Mouse (Mus musculus): ENCODE data around the gene 1700030K09Rik. TPM values are rescaled to one million over a fixed set of nuclear protein-coding genes. Genes with fewer than 3 reads are reported as not detected.

Gene 1700030K09Rik
- polyA plus RNA-seq, 1 experiment = 7.3 TPM

DNA sequence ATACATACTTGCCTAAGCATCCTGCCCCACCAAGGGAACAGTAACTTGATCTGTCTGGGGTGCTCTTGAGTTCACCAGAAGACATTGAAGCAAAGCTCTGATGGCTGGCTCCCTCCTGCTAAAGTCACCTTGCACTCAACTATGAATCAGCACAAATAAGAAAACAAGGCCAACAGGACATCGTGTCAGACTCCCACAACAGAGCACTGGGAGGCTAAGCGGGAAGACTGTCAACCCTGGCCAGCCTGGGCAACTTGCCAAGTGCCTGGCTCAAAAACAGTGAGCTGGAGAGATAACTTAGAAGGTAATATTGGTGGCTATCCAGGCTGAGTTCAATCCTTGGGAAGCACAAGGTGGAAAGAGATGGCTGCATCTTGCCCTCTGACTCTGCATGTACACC is 8.7 kb upstream of the 1700030K09Rik start:
- no peak overlapping the region for H3ac ChIP-seq (ENCODE audit: control insufficient read depth, insufficient read length)
- H3K4me2 ChIP-seq (ENCODE audit: low read depth) = no peak overlapping the region
- no peaks in the 10 kb centered on the region for H3K79me2 ChIP-seq (ENCODE audit: control insufficient read depth, insufficient read depth)
- H3K36me3 ChIP-seq (ENCODE audit: control insufficient read depth, insufficient read depth) = no peaks in the 10 kb centered on the region
- no peaks in the 10 kb centered on the region for H3K27me3 ChIP-seq (ENCODE audit: control insufficient read depth, insufficient read depth, insufficient read length)
- H3K4me3 ChIP-seq = no peak overlapping the region
- TF ChIP-seq CEBPB (IDR thresholded peaks at IDR 0.05; ENCODE audit: insufficient read depth, poor library complexity, severe bottlenecking) = no peak
- no peak for TF ChIP-seq REST (IDR thresholded peaks at IDR 0.05; ENCODE audit: insufficient read depth, insufficient read length)

DNA sequence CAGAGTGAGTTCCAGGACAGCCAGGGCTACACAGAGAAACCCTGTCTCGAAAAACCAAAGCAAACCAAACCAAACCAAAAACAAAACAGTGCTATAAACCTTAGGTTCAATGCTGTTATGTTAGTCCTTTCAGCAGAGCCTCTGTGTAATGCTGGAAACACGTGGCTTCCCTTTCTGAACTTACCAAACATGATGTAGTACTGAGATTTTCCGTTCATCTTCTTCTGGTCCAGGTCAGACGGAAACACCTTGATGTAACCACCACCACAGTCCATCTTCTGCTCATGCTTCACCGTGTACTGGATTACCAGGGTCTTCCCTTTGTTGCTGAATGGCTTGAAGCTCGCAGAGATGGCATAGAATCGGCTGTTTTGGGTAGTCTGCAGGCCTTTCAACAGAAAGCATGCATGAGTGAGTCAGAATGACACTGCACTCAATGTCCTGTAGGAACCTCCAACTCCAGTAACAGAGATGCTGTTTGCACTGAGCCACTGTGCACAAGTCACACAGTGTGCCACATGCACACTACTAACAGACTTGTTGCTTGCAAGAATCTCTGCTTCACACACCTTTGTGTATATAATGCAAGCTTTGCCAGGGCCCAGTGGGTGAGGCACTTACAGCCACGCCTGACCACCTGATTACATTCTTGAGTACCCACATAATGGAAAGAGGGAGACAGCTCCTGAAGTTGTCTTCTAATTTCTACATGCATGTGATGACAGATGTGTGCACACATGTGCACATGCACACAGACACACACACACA is 5.2 kb upstream of the 1700030K09Rik start:
- TF ChIP-seq POLR2AphosphoS2 (IDR thresholded peaks at IDR 0.05; ENCODE audit: insufficient read length, low read depth) (no peak), REST (IDR thresholded peaks at IDR 0.05; ENCODE audit: insufficient read depth, insufficient read length) (no peak), TCF12 (IDR thresholded peaks at IDR 0.05; ENCODE audit: insufficient read depth, poor library complexity, severe bottlenecking) (no peak), CEBPB (IDR thresholded peaks at IDR 0.05; ENCODE audit: insufficient read depth, poor library complexity, severe bottlenecking) (no peak), USF1 (IDR thresholded peaks at IDR 0.05; ENCODE audit: low read depth) (no peak), SRF (IDR thresholded peaks at IDR 0.05; ENCODE audit: control insufficient read depth, insufficient read length, low read depth) (no peak), MYOG (IDR thresholded peaks at IDR 0.05; ENCODE audit: control insufficient read depth in 1 of 3, insufficient read depth in 1 of 3, insufficient read length in 2 of 3, low read depth in 2 of 3) (no peak), MAX (IDR thresholded peaks at IDR 0.05; ENCODE audit: low read depth) (no peak), MYOD1 (IDR thresholded peaks at IDR 0.05; ENCODE audit: control insufficient read depth in 1 of 3, insufficient read length in 2 of 3, low read depth in 2 of 3) (no peak), E2F4 (IDR thresholded peaks at IDR 0.05; ENCODE audit: insufficient read depth) (no peak), TCF3 (IDR thresholded peaks at IDR 0.05; ENCODE audit: insufficient read length, low read depth) (no peak), POLR2A (IDR thresholded peaks at IDR 0.05; ENCODE audit: insufficient read length, low read depth) (no peak)
- no peaks in the 10 kb centered on the region for H3K36me3 ChIP-seq (ENCODE audit: control insufficient read depth, insufficient read depth)
- no peak overlapping the region for H3ac ChIP-seq (ENCODE audit: control insufficient read depth, insufficient read length)
- H3K4me3 ChIP-seq = no peak overlapping the region
- H3K4me2 ChIP-seq (ENCODE audit: low read depth) = no peak overlapping the region
- H3K79me2 ChIP-seq (ENCODE audit: control insufficient read depth, insufficient read depth) = no peaks in the 10 kb centered on the region
- no peaks in the 10 kb centered on the region for H3K27me3 ChIP-seq (ENCODE audit: control insufficient read depth, insufficient read depth, insufficient read length)

- TF ChIP-seq USF1 (IDR thresholded peaks at IDR 0.05; ENCODE audit: low read depth) = no peak
- no peak for TF ChIP-seq REST (IDR thresholded peaks at IDR 0.05; ENCODE audit: insufficient read depth, insufficient read length)
- no peak for TF ChIP-seq E2F4 (IDR thresholded peaks at IDR 0.05; ENCODE audit: insufficient read depth)
- TF ChIP-seq SRF (IDR thresholded peaks at IDR 0.05; ENCODE audit: control insufficient read depth, insufficient read length, low read depth) = no peak
- TF ChIP-seq TCF12 (IDR thresholded peaks at IDR 0.05; ENCODE audit: insufficient read depth, poor library complexity, severe bottlenecking) = no peak
- no peak for TF ChIP-seq MYOD1 (IDR thresholded peaks at IDR 0.05; ENCODE audit: control insufficient read depth in 1 of 3, insufficient read length in 2 of 3, low read depth in 2 of 3)
- no peak for TF ChIP-seq CEBPB (IDR thresholded peaks at IDR 0.05; ENCODE audit: insufficient read depth, poor library complexity, severe bottlenecking)
- no peak for TF ChIP-seq MAX (IDR thresholded peaks at IDR 0.05; ENCODE audit: low read depth)
- no peak for TF ChIP-seq TCF3 (IDR thresholded peaks at IDR 0.05; ENCODE audit: insufficient read length, low read depth)
- no peak for TF ChIP-seq POLR2A (IDR thresholded peaks at IDR 0.05; ENCODE audit: insufficient read length, low read depth)
- no peak for TF ChIP-seq MYOG (IDR thresholded peaks at IDR 0.05; ENCODE audit: control insufficient read depth in 1 of 3, insufficient read depth in 1 of 3, insufficient read length in 2 of 3, low read depth in 2 of 3)
- TF ChIP-seq POLR2AphosphoS2 (IDR thresholded peaks at IDR 0.05; ENCODE audit: insufficient read length, low read depth) = no peak
- H3K36me3 ChIP-seq (ENCODE audit: control insufficient read depth, insufficient read depth) = peaks cover 3% of the 10 kb centered on the region
- peak overlapping the region; percentile 36 for H3K4me3 ChIP-seq
- H3K4me2 ChIP-seq (ENCODE audit: low read depth) = peak overlapping the region; percentile 84
- peak overlapping the region; percentile 39 for H3ac ChIP-seq (ENCODE audit: control insufficient read depth, insufficient read length)
- H3K79me2 ChIP-seq (ENCODE audit: control insufficient read depth, insufficient read depth) = no peaks in the 10 kb centered on the region
- H3K27me3 ChIP-seq (ENCODE audit: control insufficient read depth, insufficient read depth, insufficient read length) = no peaks in the 10 kb centered on the region
Measured at GRCm38 (mm10) chr8:72443994-72444350, 292 bp downstream of the 1700030K09Rik start.

GRCm38 (mm10) chr8:72445071-72445470 is 1.4 kb downstream of the 1700030K09Rik start:
- no peaks in the 10 kb centered on the region for H3K79me2 ChIP-seq (ENCODE audit: control insufficient read depth, insufficient read depth)
- H3K27me3 ChIP-seq (ENCODE audit: control insufficient read depth, insufficient read depth, insufficient read length) = no peaks in the 10 kb centered on the region
- H3K4me3 ChIP-seq = peak overlapping the region; percentile 36
- no peak overlapping the region for H3ac ChIP-seq (ENCODE audit: control insufficient read depth, insufficient read length)
- TF ChIP-seq E2F4 (IDR thresholded peaks at IDR 0.05; ENCODE audit: insufficient read depth) = no peak
- no peak for TF ChIP-seq USF1 (IDR thresholded peaks at IDR 0.05; ENCODE audit: low read depth)
- no peak for TF ChIP-seq MYOD1 (IDR thresholded peaks at IDR 0.05; ENCODE audit: control insufficient read depth in 1 of 3, insufficient read length in 2 of 3, low read depth in 2 of 3)
- no peak for TF ChIP-seq SRF (IDR thresholded peaks at IDR 0.05; ENCODE audit: control insufficient read depth, insufficient read length, low read depth)
- peaks cover 7% of the 10 kb centered on the region for H3K36me3 ChIP-seq (ENCODE audit: control insufficient read depth, insufficient read depth)
- H3K4me2 ChIP-seq (ENCODE audit: low read depth) = peak overlapping the region; percentile 84

DNA sequence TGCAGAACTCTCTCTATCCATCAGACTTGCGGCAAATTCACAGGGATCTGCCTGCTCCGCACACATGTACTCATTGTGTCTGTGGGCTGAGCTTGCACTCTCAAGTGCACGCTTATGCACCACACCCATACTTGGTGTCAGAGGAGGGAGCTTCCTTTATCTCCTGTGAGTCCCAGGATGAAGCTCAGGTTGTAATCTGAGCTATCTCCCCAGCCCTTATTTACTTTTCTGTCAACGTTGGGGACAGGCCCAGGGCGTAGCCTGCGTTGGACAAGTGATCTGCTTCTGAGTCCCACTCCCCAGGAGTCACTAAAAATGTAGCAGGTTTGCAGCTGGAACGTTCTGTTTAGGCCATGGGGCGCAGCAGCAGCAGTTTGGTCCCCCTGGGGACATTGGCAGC is 7.8 kb downstream of the 1700030K09Rik start:
- Histone ChIP-seq H3K79me2 (ENCODE audit: control insufficient read depth, insufficient read depth) (no peaks in the 10 kb centered on the region), H3K36me3 (ENCODE audit: control insufficient read depth, insufficient read depth) (peaks cover 10% of the 10 kb centered on the region), H3K27me3 (ENCODE audit: control insufficient read depth, insufficient read depth, insufficient read length) (no peaks in the 10 kb centered on the region), H3ac (ENCODE audit: control insufficient read depth, insufficient read length) (no peak overlapping the region), H3K4me2 (ENCODE audit: low read depth) (no peak overlapping the region), H3K4me3 (no peak overlapping the region)
- no peak for TF ChIP-seq REST (IDR thresholded peaks at IDR 0.05; ENCODE audit: insufficient read depth, insufficient read length)
- no peak for TF ChIP-seq POLR2AphosphoS2 (IDR thresholded peaks at IDR 0.05; ENCODE audit: insufficient read length, low read depth)
- TF ChIP-seq POLR2A (IDR thresholded peaks at IDR 0.05; ENCODE audit: insufficient read length, low read depth) = no peak
- TF ChIP-seq TCF3 (IDR thresholded peaks at IDR 0.05; ENCODE audit: insufficient read length, low read depth) = no peak
- TF ChIP-seq TCF12 (IDR thresholded peaks at IDR 0.05; ENCODE audit: insufficient read depth, poor library complexity, severe bottlenecking) = no peak
- TF ChIP-seq USF1 (IDR thresholded peaks at IDR 0.05; ENCODE audit: low read depth) = no peak
- TF ChIP-seq E2F4 (IDR thresholded peaks at IDR 0.05; ENCODE audit: insufficient read depth) = no peak
- no peak for TF ChIP-seq MYOG (IDR thresholded peaks at IDR 0.05; ENCODE audit: control insufficient read depth in 1 of 3, insufficient read depth in 1 of 3, insufficient read length in 2 of 3, low read depth in 2 of 3)
- no peak for TF ChIP-seq MYOD1 (IDR thresholded peaks at IDR 0.05; ENCODE audit: control insufficient read depth in 1 of 3, insufficient read length in 2 of 3, low read depth in 2 of 3)
- no peak for TF ChIP-seq SRF (IDR thresholded peaks at IDR 0.05; ENCODE audit: control insufficient read depth, insufficient read length, low read depth)
- no peak for TF ChIP-seq CEBPB (IDR thresholded peaks at IDR 0.05; ENCODE audit: insufficient read depth, poor library complexity, severe bottlenecking)
- TF ChIP-seq MAX (IDR thresholded peaks at IDR 0.05; ENCODE audit: low read depth) = no peak
